Mouse (Mus musculus): ENCODE results near the gene Olah. TPM values are rescaled to one million over a fixed set of nuclear protein-coding genes. Genes with fewer than 3 reads are reported as not detected.
A peak's percentile ranks its signal among the peaks of the same experiment; 100 is the strongest.
"Not testable (repeated sequence)": the region's sequence is repeated elsewhere in the genome, so short reads cannot be mapped to it uniquely, and the experiment has no call there.

Olah gene
- total RNA-seq (2021): not detected

DNA sequence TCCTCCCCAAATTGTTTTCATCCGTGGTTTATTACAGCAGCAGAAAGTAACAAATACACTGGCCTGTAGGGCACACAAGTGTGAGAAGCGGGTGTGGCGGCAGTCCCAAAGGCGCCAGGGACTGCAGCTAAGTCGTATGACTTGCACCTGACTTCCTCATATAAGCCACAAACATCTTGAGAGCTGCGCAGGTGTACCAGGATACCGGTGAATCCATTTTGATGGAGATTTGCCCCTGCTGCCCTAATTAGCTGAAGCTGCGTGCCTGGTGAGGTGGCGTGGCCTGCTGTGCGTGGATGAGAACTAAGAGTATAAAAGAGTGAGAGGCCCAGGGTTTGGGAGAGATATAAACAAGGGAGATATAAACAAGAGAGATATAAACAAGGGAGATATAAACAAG is at the start of gene Olah:
TSS of gene Olah (minus strand) at position 101 of the 400 bp plus-strand sequence.
- not testable (repeated sequence) for DNase-seq

DNA sequence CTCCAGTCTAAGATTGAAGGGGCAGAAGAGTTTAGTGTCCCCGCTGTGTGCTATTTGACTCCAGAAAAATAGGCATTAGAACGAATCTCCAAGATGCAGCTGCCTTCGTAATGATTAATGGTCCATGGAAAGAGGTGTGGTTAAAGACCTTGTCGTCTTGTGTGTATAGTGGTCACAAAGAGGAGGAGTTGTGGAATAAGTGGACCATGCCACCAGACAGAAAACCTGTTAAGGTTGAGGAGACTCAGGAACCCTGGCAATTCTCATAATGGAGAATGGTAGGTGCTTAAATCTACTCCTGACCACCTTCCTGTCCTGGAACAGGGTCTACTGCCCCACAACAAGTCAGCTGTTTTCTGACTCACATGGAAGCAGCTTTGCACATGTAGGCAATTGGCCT is 49.0 kb upstream of the Olah start:
- no peak for DNase-seq

DNA sequence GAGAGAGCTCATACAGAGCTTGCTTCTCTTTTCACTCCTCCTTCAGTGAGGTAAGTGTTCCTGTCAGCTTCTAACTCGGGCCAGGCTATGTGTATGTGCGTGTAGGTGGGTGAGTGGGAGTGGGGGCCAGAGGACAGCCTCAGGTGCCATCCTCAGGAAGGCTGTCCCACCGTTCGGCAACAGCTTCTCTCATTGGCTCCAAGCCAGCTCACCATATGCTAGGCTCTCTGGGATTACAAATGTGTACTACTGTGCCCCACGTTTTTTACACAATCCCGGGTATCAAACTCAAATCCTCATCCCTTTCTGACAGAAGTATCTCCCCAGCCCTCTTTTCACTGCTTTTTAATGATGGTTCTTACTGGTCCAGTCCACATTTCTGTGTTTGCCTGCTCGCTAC is 47.2 kb upstream of the Olah start:
- DNase-seq: peak in 1 of 2 experiments; percentile 50

DNA sequence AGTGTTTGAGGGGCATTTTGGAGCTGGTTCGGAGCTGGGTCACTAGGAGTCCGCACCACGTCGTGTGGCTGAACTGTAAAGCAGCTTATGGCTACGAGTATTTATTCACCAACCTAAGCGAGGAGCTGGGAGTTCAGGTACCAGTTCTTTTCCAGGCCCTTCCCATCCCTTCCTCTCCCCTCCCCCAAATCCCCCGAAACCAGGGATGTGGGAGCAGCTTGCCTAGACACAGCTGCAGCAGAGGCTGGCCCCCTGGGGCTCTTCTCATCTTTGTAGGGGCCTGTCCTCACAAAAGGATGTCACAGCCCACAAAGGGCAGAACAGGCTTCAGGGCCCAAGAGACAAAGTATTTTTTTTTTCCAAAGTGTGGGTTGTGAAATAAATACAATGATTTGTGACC is 40.9 kb upstream of the Olah start:
- no peak for DNase-seq

DNA sequence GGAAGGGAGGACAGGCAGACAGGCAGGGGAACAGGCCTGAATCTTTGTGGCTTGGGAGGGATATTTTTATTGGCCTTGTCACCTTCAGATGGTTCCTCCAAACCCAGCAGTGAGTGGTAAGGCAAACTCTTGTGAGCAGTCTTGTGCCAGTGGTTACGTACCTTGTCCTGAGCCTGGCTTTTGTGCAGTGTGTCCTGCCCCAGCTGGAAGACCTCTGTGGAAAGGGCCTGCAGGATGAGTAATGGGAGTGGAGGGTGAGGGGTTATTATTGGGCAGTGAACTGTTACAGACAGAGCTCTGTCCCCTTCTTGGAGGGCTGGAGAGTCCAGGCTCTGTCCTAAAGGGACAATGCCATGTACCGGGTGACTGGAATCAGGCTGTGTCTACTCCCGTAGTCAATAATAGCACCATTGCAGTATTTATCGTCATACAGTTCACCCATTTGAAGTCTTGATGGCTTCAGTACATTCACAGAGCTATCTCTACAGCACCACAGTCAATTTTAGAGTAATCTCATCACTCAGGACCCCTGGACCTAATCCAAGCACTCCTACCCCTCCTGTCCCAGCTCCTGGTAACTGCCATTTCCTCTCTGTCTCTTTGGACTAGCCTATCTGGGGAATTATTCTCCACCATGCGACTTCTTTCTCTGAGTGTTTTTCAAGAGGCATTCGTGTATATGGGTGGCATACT is 38.5 kb upstream of the Olah start:
- DNase-seq: no peak

DNA sequence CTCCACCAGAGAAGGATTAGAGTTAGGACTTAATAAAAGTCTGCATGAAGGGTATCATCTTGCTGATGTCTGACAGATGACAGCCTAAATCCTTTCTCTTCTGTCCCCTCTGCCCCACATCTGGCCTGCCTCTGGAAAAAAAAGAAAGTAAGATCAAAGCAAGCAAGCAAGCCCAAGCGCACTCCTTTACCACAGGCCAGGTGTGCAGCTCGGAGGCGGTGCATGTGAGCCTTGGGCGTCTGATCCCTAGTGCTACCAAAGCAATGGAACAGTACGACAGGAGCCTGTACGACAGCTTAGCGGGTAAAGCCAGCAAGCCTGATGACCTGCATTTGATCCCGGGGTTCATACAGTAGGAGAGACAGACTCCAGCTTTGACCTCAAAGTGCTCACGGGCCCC is 33.9 kb upstream of the Olah start:
- no peak for DNase-seq

DNA sequence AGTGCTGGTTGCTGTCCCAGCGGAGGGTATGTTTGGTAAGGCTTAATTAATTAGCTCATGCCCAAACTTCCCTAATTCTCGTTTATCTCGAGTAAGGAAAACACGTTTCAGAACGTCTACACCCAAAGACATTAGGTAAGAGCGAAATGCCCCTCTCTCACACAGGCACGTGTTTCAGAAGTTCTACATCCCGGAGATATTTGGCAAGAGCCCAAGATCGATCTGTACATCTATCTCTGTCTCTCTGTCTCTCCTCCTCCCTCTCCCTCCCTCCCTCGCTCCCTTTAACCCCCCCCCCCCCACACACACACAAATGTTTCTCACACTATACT is 27.5 kb upstream of the Olah start:
- no peak for DNase-seq

DNA sequence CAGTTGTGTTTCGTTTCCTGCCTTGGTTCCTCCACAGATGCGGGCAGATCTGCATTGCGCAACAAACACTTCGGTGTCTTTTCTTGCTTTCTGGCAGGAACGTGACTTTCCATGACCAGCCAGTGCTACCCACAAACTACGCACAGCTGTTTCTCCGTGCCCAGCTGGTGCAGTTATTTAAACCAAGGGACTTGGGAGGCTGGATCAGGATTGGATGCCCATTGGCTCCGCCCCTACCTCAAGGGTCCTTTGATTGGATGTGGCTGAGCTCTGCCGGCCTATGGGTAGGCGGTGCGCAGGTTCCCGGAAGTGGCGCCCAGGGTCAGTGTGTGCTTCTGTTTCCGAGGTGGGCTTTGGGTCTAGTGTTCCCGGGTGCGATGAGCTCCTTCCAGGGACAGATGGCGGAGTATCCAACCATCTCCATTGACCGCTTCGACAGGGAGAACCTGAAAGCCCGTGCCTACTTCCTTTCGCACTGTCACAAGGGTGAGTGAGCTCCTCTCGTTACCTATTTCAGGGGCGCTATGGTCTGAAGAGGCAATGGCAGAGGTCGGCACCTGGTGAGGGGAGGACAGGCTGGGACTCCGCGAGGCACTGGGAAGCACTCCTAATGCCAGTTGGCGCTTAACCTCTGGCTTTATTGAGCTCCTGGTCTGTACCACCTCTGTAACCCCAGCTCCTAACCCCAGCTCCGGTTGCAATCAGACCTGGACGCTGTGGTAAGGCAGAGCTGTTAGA is 27.0 kb upstream of the Olah start, which contains the start of gene Dclre1c:
TSS of gene Dclre1c (plus strand) at position 291 of the 738 bp plus-strand sequence.
- peak; percentile 87 to 88 for DNase-seq

DNA sequence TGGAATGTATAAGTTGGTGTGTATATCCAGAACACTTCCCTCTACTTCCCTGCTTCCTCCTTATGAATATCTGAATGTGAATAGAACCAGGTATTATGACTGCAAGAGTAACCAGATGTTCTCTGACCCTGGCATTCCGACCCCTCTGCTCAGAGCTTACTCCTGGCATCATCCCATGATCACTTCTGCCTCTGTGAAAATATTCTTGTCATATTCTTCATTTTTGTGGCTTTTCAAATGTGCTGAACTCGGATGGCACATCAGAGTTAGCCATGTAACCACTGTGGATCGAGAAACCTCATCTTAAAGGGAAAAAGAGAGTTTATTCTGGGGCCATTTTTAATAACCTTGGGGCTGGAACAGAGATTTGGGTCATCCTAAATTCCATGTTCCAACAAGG is 25.5 kb upstream of the Olah start, which contains the start of gene Meig1:
TSS of gene Meig1 (minus strand) at position 101 of the 400 bp plus-strand sequence.
- no peak for DNase-seq

DNA sequence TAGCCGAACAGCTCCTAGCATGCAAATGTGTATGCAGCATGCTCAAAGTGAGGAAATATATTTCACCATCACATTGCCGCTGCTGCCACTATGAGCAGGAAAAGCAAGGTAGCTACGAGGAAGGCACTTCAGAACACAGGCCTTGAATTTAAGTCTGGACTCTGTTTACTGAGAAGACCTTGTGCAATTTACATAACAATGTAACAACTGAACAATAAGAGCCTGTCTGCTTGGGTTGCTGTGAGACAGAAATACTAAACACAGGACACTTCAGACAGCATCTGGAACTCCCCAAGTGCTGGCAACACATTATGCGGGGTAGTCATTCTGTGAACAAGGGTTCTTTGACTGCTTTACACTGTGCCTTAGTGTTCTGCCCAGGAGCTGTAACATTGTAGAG is 23.1 kb upstream of the Olah start:
- no peak for DNase-seq

DNA sequence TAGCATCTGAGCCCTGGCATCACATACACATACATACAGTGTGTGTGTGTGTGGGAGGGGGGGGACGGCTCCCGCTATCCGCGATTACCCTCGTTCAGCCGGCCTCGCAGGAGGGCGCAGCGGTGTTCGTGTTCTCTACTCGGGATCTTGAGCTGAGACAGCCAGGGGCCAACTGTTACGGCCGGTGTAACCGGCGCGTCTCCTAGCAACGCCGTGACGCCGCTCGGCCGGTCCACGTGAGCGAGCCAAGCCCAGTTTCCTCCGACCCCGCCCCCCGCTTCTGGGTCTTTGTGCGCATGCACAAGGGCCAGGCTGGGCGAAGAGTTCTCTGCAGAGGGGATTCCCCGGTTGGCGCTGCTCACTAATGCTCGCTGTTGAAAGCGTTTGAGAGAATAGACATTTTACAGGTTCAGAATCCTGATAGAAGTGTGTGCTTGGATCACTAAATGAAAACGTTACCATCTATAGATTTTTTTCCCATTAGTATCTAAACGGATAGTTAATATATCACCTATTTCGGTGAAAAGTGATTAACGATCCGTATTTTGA is 21.9 kb upstream of the Olah start:
- peak; percentile 93 to 94 for DNase-seq

DNA sequence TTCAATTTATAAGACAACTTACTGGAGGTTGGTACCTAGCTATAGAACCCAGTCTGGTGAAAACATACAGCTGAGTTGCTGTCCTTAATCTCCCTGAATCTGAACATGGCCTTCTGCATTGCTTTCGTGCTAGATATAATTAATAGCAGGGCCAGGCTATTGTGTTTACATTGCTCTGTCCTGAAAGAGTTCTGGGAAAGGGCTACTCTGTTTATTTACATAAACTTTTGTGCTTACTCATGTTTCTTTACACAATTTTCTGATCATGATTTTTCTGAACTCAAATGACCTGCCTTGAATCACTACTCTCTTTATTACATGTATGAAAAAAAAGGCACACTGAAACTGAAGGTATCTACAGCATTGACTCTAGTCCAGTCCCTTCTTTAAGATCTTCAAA is 18.7 kb upstream of the Olah start:
- no peak for DNase-seq

DNA sequence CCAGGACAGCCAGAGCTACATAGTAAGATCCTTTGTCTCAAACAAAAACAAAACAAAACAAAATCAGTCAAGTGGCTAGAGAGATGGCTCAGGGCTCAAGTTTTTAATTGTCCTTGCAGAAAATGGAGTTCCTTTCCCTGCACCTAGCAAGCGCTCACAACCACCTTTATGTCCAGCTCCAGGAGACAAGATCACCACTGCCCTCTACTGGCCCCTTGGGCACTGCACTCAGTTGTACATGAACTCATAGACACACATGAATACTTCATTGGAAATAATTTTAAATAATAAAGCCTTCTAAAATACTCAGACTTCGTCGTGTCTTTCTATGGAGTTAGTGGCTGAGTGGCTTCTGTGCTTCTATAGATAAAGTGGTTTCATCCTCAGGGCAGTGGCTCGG is 17.2 kb upstream of the Olah start:
- DNase-seq: peak; percentile 38 to 55

DNA sequence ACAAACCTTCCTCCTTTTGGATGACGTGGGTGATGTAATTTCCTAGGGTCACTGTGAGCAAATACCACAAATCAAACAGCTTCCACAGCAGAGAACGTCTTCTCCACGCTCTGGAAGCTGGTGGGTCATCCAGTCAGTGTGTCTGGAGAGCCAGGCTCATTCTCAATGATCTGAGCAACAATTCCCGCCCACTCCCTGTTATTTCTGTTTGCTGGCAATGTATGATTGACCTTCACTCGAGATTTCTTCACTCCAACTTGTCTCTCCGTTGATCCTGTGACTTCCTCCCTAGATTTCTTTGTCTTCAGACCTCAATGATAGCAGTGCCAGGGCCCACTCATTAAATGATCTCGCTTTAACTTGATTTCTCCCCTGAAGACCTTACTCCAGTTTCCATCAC is 10.7 kb upstream of the Olah start:
- DNase-seq: no peak

DNA sequence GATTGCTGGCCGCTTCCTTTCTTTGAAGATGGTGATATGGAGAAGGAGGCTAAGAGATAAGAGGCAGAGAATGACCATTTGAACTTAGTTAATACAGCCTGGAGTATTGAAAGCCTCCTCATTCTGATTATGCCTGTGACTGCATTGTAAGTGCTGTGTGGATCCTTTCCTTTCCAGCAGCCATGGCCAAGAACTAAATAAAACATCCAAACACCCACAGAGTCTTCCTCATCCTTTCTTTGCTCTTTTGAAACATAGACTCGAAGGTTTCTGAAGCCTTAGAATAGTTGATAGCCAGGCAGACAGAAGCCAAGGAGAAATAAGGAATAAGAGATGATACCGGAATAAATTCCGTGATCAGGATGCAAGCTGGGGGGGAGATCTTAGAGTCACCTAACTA is 9.0 kb upstream of the Olah start:
- DNase-seq: no peak

DNA sequence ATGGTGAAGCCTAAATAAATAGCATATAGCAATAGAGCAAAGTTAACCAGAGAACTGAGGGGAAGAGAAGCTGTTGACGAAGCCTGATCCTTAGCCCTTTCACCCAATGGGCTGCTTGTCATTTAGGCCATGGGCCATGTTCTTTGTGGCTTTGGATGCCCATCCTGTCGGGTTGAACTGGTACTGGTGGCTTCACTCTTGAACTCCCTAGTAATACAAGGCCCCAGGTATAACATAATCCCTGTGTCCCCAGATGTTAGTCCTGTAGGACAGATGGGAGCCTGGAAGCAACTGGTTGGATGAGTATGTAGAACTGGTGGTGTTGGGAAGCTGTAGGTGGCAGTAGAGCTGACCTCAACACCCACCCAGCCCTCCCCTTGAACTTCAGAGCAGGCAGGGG is 5.1 kb downstream of the Olah start:
- DNase-seq: no peak

DNA sequence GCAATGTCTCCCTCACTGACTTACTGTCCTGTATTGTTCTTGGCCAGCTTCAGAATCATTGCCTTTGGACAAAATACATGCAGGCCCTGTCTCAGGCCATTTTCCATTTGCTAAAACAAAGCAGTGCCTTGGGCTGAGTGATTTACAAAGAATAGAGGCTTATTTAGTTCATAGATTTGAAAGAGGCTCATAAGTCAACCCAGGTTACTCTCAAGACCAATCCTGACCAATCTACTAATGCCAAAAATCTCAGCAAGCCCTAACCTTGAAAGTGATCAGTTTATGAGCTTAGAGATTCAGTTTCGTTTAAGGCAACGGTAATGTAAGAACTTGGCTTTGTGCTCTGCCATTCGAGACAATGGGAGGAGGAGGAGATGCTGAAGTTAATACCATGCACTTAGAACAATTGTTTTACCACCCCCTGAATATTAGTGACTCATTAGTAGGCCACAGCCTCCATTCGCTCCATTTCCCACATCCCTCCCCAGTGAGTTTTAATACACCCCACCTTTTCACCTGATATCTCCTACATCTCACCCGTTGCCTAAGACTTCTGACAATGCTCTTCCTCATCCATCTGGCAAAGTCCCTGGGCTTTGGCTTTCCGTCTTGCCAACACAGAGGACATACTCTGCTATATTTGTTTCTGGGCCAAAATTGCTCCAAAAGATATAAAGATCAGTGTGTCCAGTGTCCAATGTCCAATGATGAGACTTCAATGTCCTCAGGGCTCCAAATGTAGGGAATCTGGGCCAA is 9.7 kb downstream of the Olah start:
- DNase-seq: no peak

DNA sequence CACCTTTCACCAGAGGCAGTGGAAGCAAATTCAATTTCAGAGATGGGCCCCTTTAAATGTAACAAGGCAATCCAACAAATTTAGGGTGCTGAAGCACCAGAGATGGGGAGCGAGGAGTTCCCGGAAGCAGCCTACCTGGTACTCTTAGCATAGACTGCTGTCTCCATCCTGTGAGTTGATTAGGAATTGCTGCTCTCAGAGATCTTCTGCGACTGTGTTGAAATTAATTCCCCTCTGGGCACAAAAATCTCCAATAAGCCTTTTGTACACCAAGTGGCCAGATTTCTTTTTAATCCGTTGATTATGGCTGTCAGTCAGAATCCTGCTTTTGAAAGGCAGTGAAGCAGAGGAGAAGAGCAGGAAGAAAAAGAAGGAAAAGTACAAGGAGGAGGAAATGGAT is 31.9 kb downstream of the Olah start:
- DNase-seq: no peak

DNA sequence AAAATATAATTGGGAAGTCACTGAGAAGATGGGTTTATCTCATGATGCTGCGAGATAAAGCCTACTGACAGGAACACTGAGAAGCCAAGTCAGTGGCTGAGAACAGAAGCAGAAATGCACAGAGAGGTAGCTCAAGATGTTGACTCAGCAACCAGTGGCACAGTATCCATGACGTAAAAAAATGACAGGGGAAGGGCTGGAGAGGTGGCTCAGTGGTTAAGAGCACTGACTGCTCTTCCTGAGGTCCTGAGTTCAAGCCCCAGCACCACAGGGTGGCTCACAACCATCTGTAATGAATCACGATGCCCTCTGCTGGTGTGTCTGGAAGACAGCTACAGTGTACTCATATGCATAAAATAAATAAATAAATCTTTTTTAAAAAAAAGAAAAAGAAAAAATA is 35.9 kb downstream of the Olah start:
- DNase-seq: no peak

DNA sequence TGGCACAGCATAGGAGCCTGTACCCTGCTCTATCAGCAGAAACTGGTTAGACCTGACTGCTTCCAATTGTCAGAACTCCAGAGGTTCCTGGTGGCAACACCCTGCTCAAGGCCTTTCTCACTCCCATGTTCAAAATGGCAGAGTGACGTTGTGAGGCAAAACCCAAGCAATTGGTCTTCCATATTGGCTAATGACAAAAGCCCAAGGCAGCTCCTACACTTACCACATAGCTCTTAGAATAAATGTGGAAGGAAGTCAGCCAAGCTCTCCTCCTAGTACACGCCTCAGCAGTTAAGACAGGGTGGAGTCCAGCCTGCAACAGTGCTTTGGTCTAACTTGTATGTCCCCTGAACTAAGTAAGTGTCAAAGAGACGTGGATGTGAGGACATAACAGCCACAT is 39.1 kb downstream of the Olah start:
- no peak for DNase-seq

DNA sequence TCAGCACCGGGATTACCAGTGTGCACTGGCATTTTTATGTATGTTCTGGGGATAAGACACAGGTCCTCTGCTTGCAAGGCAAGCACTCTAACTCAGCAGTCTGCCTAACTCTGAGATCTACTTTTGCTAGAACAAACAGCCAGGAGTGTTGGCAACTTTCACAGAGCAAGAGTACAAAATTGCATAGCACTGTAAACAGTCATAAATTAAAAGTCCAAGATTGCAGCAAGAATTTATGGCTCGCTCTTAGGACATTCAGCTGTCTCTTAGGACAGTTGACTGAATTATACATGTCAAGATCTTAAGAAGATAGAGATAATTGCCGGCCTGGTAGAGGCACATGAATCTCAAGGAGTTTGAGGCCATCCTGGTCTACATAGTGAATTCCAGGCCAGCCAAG is 40.7 kb downstream of the Olah start:
- no peak for DNase-seq

DNA sequence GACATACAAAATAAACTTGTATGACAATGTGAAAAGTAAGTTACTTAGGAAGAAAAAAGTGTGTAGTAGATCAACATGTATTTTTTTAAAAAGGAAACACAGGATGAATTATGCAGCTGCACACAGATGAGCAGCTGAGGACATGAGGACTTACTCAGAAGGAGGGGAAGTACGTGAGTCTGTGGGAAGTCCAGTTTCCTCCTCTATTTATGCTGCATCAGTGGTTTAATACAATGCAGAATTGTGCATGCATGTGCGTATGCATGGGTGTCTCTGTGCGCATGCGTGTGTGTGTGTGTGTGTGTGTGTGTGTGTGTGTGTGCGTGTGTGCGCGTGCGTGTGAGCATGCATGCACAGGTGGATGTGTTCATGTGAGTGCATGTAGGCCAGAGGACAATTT is 41.2 kb downstream of the Olah start:
- no peak for DNase-seq

DNA sequence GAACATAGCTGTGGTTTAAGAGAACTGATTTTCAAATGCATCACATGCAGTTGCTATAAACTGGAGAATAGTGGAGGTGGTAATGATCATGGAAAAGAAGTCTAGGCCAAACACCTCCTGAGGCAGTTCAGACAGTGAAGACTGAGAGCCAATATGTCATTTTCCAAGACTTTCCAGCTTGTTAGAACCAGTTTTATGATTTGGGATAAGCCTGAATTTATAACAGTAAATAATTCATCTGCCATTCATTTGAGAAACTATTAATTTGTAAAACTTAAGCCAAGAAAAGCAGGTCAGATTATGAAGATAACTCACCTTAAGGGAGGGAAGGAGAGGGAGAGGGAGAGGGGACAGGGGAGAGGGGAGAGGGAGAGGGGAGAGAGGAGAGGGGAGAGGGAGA is 43.9 kb downstream of the Olah start:
- no peak for DNase-seq
